Mouse (Mus musculus) midbrain, postnatal 0 days (tissue): Measurements from ENCODE around the gene Hoxa11. TPM values are rescaled to one million over a fixed set of nuclear protein-coding genes. Genes with fewer than 3 reads are reported as not detected.
A peak's percentile ranks its signal among the peaks of the same experiment; 100 is the strongest.

Experiments
- ATAC-seq: fragments of 200-750 bp; cut with Nextera tagmentation; 2 replicates; pipeline ENCODE4 v1.8.0; 2017; ENCODE audit warnings: moderate number of reproducible peaks, mild to moderate bottlenecking, moderate TSS enrichment, moderate library complexity; ENCODE audit not compliant: low FRiP score
- DNase-seq: peaks from one replicate; pipeline ENCODE4 v3.0.0-alpha.2; 2015; ENCODE audit warnings: low spot score
- H3K27ac ChIP-seq: fragments of 300-500 bp; sonication (generic); 2 replicates; pipeline ENCODE4 v1.5.1; 2014; ENCODE audit warnings: low read depth, mild to moderate bottlenecking, low read length, mixed read lengths
- H3K27me3 ChIP-seq: fragments of 300-500 bp; sonication (generic); 2 replicates; pipeline ENCODE4 v1.6.1; 2014; ENCODE audit warnings: low read length, control low read depth, mixed read lengths; ENCODE audit not compliant: insufficient read depth
- H3K36me3 ChIP-seq: fragments of 300-500 bp; sonication (generic); 2 replicates; pipeline ENCODE4 v1.6.1; 2014; ENCODE audit warnings: low read length, control low read depth, mixed read lengths; ENCODE audit not compliant: insufficient read depth
- H3K4me1 ChIP-seq: fragments of 300-500 bp; sonication (generic); 2 replicates; pipeline ENCODE4 v1.6.1; 2014; ENCODE audit warnings: mild to moderate bottlenecking, control low read depth, antibody characterized with exemption, low read length, mixed read lengths; ENCODE audit not compliant: insufficient read depth
- H3K4me2 ChIP-seq: fragments of 300-500 bp; sonication (generic); 2 replicates; pipeline ENCODE4 v1.6.1; 2014; ENCODE audit warnings: low read depth, mild to moderate bottlenecking, low read length, mixed read lengths; ENCODE audit not compliant: poor library complexity, severe bottlenecking
- H3K4me3 ChIP-seq: fragments of 300-500 bp; sonication (generic); 2 replicates; pipeline ENCODE4 v1.5.1; 2014; ENCODE audit warnings: low read depth, mild to moderate bottlenecking, low read length, moderate library complexity
- H3K9ac ChIP-seq: fragments of 300-500 bp; sonication (generic); replicated peaks from 2 replicates; pipeline ENCODE4 v1.6.1; 2014; ENCODE audit warnings: mild to moderate bottlenecking, low read length, moderate library complexity, mixed read lengths; ENCODE audit not compliant: poor library complexity, severe bottlenecking
- H3K9me3 ChIP-seq: fragments of 300-500 bp; sonication (generic); 2 replicates; pipeline ENCODE4 v1.6.1; 2016; ENCODE audit warnings: low read length, control low read depth
- CTCF ChIP-seq: IDR thresholded peaks from 2 replicates; pipeline ENCODE4 v1.5.1; 2016; ENCODE audit warnings: antibody characterized with exemption, mild to moderate bottlenecking
- WGBS: fragments of 180-500 bp; shearing (Covaris S2); extraction: QIAGEN DNeasy Blood & Tissue Kit; methylation state at CpG from one replicate; pipeline ENCODE4 v1.1.7; 2014; 5-methylcytosine and 5-hydroxymethylcytosine counted together
- polyA plus RNA-seq: library from polyadenylated mRNA; unstranded; fragments of >200 nt; fragmentation: Nextera tagmentation; extraction: Ambion mirVana; gene quantifications from 2 replicates; pipeline ENCODE4 v1.2.1, GENCODE M21; 2015
- total RNA-seq: library from RNA; depleted of rRNA; stranded (reverse); fragments of >200 nt; gene quantifications from 2 replicates; pipeline ENCODE4 v1.2.3, GENCODE M21; 2014

The Hoxa11 gene
- total and polyA plus RNA-seq, 2 experiments from 2014 or later = not detected

GRCm38 (mm10) chr6:52236806-52237205 is 8.8 kb downstream of the Hoxa11 start:
- no peaks in the 10 kb centered on the region for H3K9me3 ChIP-seq
- no peaks in the 10 kb centered on the region for H3K4me1 ChIP-seq
- H3K36me3 ChIP-seq = no peaks in the 10 kb centered on the region
- H3K27me3 ChIP-seq = peaks cover 95% of the 10 kb centered on the region
- no peak overlapping the region for H3K4me3 ChIP-seq
- no peak overlapping the region for H3K27ac ChIP-seq
- no peak overlapping the region for H3K9ac ChIP-seq
- no peak for TF ChIP-seq CTCF
- DNase-seq (no peak), ATAC-seq (no peak)
- no peak overlapping the region for H3K4me2 ChIP-seq
- WGBS = 15% methylated on average over 3 of the region's 3 CpGs

- peaks cover 92% of the 10 kb centered on the region for H3K27me3 ChIP-seq
These were observed 9.7 kb downstream of the Hoxa11 start for GRCm38 (mm10) chr6:52235866-52236265.

GRCm38 (mm10) chr6:52235267-52235666 is 10.3 kb downstream of the Hoxa11 start:
- no peak for ATAC-seq
- Histone ChIP-seq H3K27me3 (peaks cover 92% of the 10 kb centered on the region), H3K9ac (no peak overlapping the region), H3K4me3 (no peak overlapping the region), H3K9me3 (no peaks in the 10 kb centered on the region), H3K4me1 (no peaks in the 10 kb centered on the region), H3K4me2 (no peak overlapping the region), H3K36me3 (no peaks in the 10 kb centered on the region), H3K27ac (no peak overlapping the region)
- 27% methylated on average over 9 of the region's 9 CpGs for WGBS
- TF ChIP-seq CTCF = no peak
- no peak for DNase-seq

More at GRCm38 (mm10) chr6:52235866-52236265, 9.7 kb downstream of the Hoxa11 start:
- DNase-seq (no peak), ATAC-seq (no peak)
- no peaks in the 10 kb centered on the region for H3K4me1 ChIP-seq
- no peak overlapping the region for H3K4me3 ChIP-seq
- no peaks in the 10 kb centered on the region for H3K9me3 ChIP-seq
- no peak overlapping the region for H3K9ac ChIP-seq
- WGBS = 18% methylated on average over 6 of the region's 6 CpGs
- no peak for TF ChIP-seq CTCF
- no peak overlapping the region for H3K27ac ChIP-seq
- H3K36me3 ChIP-seq = no peaks in the 10 kb centered on the region
- no peak overlapping the region for H3K4me2 ChIP-seq

DNA sequence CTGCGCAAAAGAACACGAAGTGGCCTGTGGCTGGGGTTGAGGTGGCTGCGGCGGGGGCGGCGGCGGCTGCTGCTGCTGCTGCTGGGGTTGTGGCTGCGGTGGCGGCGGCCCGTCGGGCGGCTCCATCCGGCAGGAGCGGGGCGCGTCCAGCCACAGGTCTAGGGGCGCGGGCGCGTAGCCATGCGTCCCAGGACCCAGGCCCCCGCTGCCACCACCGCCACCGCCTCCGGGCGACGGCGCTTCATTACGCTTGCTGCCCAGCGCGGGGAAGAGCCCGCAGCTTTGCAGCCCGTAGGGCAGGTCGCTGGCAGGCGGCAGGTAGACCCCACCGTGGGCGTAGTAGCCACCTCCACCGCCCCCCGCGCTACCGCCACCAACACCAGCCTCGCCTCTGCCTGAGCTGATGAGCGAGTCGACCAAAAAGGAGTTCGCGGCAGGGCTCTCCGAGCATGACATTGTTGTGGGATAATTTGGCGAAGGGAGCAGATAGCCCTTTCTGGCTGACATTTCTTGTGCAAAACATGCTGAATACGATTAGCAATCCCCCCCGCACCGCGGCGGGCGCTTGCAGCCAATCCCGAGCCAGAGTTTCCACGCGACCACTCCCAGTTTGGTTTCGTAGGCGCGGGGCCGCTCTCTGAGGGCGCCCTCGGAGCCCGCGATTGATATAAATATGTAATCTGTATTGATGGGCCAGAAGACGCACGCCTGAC is 11.0 kb downstream of the Hoxa11 start:
- Histone ChIP-seq H3K4me3 (no peak overlapping the region), H3K9ac (no peak overlapping the region), H3K4me1 (no peaks in the 10 kb centered on the region), H3K27me3 (peaks cover 92% of the 10 kb centered on the region), H3K36me3 (no peaks in the 10 kb centered on the region), H3K4me2 (no peak overlapping the region), H3K27ac (no peak overlapping the region), H3K9me3 (no peaks in the 10 kb centered on the region)
- no peak for DNase-seq
- no peak for TF ChIP-seq CTCF
- no peak for ATAC-seq
- 2% methylated on average over 48 of the region's 68 CpGs for WGBS

DNA sequence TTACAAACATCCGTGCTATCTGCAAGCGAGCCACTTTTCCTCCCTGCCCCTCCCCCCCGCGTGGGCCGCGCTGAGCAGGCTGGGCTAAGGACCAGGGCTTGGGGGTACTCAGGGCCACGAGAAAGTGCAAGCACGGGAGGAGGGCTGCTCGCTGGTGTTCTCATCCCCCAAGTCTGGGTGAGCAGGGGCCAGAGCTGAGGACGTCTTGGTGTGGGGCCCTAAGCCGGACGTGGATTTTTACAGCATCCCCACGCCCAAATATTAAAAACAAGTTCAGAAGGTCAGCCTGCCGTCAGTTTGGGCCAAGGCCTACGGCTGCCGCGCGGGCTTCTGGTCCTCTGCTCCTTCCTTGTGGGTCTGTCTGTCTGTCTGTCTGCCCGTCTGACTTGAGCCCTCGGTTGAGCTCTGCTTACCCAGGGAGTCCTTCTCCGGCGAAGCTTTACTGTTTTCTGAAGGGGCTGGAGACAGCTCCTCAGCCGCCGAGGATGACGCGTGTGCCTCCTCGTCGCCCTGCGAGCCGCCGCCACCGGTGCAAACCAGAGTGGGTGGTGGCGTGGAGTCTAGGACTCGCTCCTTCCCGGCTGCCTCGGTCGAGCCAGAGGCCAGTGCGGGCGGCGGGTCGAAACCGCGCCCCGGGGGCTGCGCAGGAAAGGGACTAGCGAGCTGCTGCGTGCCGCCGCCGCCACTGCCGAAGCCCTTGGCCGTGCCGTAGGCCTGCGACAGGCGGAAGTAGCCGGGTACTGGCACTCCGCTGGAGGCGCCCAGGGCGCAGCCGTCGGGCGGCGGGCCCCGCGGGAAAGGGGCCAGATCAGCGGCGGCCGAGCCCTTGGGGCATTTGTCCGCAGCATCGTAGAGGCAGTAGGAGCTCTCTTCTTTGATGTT is 11.8 kb downstream of the Hoxa11 start:
- Histone ChIP-seq H3K4me3 (no peak overlapping the region), H3K9me3 (no peaks in the 10 kb centered on the region), H3K27me3 (peaks cover 94% of the 10 kb centered on the region), H3K4me1 (no peaks in the 10 kb centered on the region), H3K4me2 (no peak overlapping the region), H3K36me3 (no peaks in the 10 kb centered on the region), H3K27ac (no peak overlapping the region), H3K9ac (no peak overlapping the region)
- ATAC-seq (0 out of 2 replicates have a peak, but pooled peaks have one; percentile 23), DNase-seq (no peak)
- WGBS = 2% methylated on average over 64 of the region's 70 CpGs
- no peak for TF ChIP-seq CTCF

- Histone ChIP-seq H3K4me1 (no peaks in the 10 kb centered on the region), H3K27me3 (peaks cover 93% of the 10 kb centered on the region), H3K36me3 (no peaks in the 10 kb centered on the region), H3K27ac (no peak overlapping the region), H3K4me2 (no peak overlapping the region), H3K4me3 (no peak overlapping the region), H3K9me3 (no peaks in the 10 kb centered on the region), H3K9ac (no peak overlapping the region)
- DNase-seq = no peak
- no peak for TF ChIP-seq CTCF
- WGBS = under 1% methylated on average over 23 of the region's 23 CpGs
- ATAC-seq = no peak
These were observed 12.5 kb downstream of the Hoxa11 start for GRCm38 (mm10) chr6:52232984-52233545.
